Mouse (Mus musculus): Measurements from ENCODE around the gene Tmem94.
"Not testable (repeated sequence)": the region's sequence is repeated elsewhere in the genome, so short reads cannot be mapped to it uniquely, and the experiment has no call there.

Tmem94 gene

DNA sequence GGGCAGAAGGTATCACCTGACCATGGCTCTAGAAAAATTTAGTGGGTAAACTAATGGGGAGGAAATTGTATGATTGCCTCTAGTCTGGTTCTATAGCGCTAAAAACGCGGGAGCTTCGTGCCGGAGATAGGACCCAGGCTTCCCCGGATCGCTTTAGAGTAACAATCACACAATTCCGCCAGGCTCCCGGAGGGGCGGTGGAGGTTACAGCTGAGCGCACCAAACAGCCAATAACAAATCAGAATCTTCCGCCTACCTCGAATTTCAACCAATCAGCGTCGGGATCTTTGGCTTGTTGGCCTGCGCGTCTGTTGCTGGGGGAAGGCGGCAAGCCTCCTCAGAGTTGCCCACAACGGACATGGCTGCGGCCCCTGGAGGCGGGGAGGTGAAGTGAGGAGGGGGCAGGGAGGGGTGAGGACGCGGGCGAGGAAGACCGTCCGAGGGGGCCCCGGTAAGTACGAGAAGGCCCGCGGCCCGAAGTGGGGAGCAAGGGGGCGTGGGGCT is at the start of gene Tmem94:
TSS of gene Tmem94 (plus strand) at position 331 of the 504 bp plus-strand sequence.
- DNase-seq (ENCODE audit: low spot score in 2 of 2): peak; percentile 91 to 99

DNA sequence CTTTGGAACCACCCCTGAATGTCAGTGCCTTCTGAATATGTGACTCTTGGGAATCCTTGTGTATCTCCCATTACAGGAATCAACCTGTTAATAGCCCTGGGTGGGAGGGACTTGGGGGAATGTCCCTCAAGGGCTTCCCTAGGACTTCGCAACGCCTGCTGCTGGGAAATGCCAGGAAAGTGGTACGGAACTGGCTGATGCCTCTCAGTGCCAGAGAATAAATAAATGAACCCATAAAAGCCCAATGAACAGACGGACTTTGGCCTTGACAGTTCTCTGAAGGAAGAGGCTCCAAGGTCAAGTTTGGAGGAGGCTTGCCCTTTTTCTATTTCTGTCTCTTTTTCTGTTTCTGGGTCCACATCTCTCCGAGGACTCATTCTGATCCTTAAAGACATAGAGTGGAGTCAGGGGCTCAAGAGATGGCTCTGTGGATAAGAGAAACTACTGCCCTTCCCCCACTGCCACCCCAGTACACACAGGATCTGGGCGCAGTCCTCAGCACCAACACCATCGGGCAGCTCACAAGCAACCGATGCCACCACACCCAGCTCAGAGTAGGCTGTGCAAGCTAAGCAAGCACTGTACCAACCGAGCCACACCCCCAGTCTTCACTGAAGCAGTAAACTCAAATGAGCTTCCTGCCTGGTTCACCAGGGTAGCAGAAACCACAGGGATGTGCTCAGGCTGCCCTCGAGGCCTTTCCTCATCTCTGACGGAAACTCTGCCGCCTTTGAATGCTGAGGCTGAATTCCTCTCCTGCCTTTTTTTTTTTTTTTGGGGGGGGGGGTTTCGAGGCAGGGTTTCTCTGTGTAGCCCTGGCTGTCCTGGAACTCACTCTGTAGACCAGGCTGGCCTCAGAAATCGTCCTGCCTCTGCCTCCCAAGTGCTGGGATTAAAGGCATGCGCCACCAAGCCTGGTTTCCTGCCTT is 48.6 kb upstream of the Tmem94 start:
- DNase-seq (ENCODE audit: low spot score in 2 of 2): no peak

DNA sequence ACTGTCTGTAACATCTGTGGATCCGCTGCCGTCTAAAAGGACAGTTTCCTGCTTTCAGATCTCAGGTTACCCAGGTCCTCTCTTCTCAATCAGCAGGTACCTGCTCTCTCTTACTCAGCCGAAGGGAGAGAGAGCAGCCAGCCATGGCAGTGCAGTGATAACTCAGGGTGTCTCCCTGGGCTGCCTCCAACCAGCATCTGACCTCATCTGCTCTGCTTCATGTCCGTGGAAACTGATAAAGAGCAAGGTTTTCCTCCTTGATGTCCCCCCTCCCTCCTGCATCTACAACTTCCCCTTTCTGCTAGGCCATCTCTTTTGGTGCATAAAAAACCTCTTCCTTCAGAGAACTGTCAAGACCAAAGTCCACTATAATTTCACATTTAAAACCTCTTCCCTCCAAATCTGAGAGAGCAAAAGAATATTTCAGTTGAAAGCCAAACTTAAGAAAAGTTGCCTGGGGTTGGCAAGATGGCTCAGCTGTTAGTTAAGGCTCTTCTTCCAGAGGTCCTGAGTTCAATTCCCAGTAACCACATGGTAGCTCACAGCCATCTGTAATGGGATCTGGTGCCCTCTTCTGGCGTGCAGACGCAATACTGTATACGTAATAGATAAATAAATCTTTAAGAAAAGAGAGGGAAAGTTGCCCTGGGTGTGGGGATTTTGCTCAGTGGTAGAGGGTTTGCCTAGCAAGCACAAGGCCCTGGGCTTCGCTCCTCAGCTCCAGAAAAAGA is 47.4 kb upstream of the Tmem94 start:
- DNase-seq (ENCODE audit: low spot score in 2 of 2): no peak

DNA sequence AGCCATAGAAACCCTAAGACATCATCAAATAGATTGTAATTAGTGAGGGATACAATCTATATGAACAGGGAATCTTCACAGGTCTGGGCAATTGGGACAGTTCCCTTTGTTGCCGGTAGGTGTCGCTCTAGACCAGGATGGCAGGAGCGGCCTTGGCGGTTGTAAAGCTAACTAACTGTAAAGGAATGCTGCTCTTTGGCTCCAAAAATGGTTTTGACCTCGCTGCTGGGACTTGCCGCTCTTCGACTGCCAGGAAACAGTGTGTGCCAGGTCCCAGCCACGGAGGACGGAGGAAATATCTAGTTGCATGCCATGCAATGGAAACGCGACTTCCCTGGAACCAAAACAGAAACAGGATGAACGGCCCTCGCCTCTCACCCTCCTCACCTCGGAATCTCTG is 42.6 kb upstream of the Tmem94 start:
- DNase-seq (ENCODE audit: low spot score in 2 of 2): peak in 1 of 2 experiments; percentile 87

DNA sequence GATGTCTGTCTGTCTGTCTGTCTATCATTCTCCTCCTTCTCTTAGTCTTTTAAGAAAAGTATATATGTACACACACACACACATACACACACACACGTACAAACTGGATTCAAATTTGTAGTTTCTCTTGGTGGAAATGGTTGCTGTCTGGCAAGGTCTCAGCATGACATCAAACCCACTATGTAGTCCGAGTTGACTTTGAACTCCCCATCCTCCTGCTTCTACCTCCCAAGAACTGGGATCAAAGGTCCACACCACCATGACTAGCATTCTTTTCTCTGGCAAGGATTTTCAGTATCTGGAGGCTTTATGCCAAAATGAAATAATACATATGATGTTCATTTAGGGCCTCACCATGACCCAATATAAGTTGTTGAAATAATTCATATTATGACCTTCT is 42.0 kb upstream of the Tmem94 start:
- DNase-seq (ENCODE audit: low spot score in 2 of 2): no peak

DNA sequence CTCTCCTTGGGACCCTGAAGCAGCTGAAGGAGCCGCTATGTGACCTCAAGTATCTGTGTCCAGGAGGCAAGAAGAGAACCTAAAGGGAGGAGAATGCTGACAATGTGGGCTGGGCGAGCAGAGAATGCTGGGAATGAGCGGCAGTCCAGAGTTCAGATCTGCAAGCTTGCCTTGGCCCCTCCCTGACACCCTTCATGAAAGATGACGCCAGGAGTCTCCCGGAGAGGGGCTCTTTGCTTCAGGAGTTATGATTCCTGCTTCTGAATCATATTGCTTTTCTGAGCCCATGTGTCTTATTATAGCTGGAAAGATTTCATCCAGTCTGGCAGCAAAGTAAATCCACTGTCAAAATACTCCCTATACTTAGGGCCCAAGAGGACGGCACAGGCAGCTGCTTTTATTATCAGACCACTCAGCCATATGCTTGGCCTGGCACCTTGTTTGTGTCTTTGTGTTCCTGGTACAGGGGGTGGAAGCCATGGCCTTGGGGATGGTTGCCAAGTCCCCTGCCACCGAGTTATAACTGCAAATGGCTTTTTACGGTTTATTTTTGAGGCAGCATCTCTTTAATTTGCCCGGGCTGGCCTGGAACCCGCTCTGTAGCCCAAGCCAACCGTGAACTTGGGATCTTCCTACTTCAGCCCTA is 31.1 kb upstream of the Tmem94 start:
- DNase-seq (ENCODE audit: low spot score in 2 of 2): no peak

DNA sequence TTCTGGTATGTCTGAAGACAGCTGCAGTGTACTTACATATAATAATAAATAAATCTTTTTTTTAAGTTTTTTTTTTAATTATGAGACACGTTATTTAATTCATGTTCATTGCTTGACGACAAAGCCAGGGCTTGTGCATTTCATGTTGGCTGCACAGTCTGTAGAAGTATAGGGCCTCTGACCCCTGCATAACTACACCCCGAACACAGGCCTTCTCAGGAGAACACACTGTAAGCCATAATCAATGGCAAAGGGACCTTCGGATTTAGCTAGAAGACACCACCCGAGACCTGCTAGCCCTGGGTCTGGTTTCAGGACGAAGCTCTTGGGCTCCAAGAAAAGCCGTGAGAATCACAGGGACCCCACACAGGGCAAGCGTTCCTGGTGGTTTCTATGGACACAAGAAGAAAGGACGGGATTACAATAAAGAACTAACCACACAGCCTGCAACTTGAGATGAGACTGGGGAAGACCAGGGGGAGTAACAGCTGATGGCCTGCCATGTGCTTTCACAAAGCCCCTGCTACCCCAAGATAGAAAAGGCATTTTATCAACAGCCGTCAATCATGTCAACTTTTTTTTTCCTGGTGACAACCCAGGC is 27.5 kb upstream of the Tmem94 start:
- DNase-seq (ENCODE audit: low spot score in 2 of 2): no peak

DNA sequence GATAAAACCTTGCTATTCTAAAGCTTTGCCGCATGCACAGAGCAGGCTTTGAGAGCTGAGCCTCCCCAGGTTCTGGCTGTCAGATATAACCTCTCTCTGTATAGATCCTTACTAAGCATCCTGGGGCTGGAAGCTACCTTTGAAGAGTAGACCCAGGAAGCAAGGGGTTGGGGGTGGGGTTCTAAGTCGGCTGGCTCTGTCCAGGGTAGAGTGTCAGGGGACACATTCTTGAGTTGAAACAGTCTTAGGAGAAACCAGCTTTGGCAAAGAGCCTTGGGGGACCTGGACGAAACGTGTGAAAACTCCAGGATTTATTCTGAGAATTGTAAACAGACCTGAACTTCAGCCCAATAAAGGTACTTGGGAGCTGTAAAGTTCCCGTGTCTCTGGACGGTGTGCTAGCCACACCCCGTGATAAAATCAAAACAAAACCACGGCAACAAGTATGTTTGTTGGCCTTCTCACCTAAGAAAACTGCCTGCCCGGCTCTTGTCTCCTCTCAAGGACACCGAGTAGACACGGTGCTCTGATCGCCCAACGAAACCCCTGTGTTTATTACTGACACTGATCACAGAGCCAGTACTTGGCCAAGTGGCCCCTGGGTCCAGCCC is 26.9 kb upstream of the Tmem94 start:
- no peak for DNase-seq (ENCODE audit: low spot score in 2 of 2)

DNA sequence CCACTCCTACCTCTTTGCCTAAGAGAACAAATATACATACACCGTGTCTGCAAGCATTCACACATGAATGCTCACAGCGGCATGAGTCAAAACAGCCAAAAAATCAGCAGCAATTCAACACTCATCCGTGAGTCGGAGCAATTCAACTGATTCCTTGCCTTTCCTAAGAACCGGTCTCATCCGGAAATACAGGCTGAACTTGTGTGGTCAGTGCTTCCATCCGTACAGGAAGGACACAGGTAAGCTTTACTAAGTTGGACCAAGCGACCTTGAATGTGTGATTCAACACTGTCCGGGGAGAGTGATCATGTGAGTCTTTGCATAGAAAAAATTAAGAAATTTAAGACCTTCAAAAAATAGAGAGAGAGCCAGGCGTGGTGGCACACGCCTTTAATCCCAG is 24.2 kb upstream of the Tmem94 start:
- no peak for DNase-seq (ENCODE audit: low spot score in 2 of 2)

DNA sequence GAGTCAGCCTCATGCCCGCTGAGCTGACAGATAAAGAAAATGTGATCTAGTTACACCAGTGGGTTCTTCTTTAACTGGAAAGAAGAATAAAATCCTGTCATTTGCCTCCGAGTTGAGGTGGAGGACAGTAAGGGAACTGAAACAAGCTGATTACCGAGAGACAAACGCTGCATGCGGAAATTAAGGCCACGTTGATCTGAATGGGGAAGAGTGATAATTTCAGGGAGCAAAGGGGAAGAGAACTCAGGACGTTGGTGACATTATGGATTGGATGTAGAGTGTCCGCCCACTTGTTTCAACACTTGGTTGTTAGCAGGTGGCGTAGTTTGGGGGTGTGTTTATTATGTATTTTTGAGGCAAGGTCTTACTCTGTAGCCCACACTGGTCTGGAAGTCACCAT is 22.3 kb upstream of the Tmem94 start:
- no peak for DNase-seq (ENCODE audit: low spot score in 2 of 2)

DNA sequence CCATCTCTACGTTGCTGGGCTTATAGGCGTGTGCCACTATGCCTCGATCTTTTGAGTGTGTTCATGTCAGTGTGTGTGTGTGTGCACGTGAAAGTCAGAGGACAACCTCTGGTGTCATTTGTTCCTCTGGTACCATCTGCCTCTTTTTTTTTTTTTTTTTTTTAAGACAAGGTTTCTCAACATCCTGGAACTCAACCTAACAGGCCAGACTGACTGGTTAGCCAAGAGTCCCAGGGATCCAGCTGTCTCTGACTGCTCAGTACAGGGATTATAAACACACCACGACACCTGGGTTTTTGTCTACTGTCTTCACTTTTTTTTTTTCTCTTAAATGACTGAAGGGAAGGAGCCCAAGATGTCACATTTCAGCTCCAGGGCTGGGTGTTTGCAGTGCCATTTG is 20.8 kb upstream of the Tmem94 start:
- DNase-seq (ENCODE audit: low spot score in 2 of 2): no peak

DNA sequence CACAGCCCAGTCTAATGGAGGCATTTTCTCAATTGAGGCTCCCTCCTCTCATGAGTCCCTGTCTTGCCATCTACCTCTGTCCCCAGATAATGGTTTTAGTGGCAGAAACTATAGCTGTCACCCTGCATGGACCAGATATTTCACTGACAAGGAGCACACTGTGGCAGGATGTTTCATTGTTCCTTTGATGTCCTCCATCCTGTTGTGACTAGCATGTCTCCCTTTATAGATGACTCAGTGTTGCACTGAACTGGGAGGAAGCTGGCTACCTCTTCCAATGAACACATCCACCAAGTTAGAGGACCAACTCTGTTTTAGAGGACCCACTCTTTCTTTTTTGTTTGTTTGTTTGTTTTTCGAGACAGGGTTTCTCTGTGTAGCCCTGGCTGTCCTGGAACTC is 19.1 kb upstream of the Tmem94 start:
- no peak for DNase-seq (ENCODE audit: low spot score in 2 of 2)

DNA sequence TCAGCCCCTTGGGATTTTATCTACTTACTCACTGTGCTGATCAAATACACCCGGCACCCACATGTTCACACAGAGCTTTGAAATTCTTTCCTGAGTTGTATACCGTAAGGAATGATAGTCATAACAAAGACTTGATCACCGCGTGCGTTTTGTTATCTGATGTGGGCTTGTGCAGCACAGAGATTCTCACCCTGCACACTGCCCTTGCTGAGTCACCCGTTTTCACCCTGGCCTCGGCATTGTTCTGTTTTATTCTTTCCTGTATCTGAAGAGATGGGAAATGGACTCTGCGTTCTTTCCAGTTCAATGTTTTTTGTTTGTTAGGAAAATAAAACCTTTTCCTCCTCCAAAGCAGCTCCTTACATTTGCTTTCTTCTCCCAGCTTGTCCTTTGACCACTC is 18.5 kb upstream of the Tmem94 start:
- no peak for DNase-seq (ENCODE audit: low spot score in 2 of 2)

DNA sequence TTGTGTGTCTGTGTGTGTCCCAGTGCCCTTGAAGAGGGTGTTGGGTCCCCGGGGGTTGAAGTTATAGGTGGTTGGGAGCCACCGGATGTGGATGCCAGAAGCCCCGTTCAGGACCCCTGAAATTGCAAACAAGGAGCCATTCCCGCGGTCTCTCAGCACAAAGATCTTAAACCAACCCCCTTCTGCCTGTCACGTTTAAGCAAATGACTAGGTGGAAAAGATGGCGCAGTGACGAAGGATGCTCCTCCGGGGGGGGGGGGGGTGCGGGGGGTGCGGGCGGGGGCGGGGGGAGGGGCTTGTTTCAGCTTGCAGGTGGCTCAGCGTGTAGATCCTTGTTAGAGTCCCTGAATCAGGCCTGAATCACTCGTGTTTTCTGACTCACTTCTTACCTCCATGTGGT is 17.9 kb upstream of the Tmem94 start:
- no peak for DNase-seq (ENCODE audit: low spot score in 2 of 2)

DNA sequence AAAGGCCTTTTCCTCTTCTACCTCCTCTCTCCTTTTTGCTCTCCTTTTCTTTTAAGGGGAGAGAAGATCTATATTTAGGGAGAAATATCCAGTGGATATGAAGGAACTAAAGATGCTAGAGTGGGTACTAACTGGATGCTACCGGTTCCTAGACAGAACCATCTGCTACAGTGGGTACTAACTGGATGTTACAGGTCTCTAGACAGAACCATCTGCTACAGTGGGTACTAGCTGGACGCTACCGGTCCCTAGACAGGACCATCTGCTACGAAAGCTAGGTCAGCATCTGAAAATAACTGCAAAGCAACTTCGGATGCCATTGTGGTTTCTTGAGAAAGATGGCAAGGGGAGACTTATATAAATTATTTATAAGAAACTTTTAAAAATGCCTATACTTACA is 15.4 kb upstream of the Tmem94 start:
- DNase-seq (ENCODE audit: low spot score in 2 of 2): no peak

DNA sequence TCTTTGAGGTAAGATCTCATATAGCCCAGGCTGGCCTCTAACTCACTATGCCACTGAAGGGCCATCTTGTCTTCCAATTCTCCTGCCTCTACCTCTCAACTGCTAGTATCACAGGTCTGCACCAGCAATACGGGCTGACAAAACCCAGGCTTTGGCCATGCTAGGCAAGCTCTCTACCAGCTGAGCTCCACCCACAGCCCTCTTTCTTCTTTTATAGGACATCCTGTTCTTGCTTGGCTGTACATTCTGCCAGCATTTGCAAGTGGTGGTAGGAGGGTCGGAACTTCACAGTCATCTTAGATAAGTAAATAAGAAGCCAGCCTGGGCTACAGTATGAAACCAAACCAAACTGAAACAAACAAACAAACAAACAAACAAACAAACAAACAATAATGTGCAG is 13.5 kb upstream of the Tmem94 start:
- no peak for DNase-seq (ENCODE audit: low spot score in 2 of 2)

DNA sequence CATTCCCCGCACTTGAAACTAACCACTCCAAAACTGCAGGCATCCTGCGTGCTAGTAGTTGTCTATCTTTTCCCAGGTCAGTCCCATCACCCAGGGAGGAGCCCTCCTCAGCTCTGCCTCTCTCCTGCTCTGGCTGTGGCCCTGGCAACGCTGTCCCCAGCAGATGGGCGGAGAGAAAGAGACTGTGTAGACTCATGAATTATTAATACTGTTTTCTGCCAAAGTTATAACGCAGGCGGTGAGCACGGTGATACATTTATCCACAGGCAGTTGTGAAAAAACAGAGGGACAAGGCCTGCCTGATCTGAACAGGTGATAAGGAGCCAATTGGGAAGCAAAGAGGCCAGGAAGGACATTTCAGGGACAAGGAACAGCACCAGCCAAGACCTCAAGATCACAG is 12.6 kb upstream of the Tmem94 start:
- no peak for DNase-seq (ENCODE audit: low spot score in 2 of 2)

DNA sequence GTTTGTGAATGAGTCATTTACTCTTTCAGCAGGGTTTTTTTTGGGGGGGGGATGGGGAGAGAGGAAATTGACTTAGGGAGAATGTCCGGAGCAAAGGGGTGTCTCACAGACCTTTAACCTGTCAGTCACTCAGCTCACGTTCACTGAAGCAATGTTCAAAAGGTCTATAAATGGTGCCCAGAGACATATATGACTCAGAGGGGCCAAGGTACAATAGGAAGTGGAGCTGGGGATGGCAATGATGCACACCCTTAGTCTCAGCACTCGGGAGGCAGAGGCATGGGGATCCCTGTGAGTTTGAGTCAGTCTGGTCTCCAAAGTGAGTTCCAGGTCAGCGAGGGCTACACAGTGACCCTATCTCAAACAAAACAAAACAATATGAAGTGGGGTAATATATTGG is 11.7 kb upstream of the Tmem94 start:
- DNase-seq (ENCODE audit: low spot score in 2 of 2): no peak

DNA sequence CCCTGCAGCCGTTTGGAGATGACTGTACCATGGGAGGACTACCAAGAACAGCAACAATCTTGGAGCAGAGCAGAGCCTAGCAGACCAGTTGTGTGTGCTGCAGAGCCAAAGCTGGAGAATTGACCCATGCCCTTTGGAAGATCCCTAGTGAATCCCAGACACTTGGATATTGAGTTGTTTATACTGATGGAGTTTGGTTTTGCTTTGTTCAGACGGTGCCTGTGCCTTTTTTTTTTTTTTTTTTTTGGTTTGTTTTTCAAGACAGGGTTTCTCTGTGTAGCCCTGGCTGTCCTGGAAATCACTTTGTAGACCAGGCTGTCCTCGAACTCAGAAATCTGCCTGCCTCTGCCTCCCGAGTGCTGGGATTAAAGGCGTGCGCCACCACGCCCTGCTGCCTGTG is 3.1 kb upstream of the Tmem94 start:
- not testable (repeated sequence) for DNase-seq (ENCODE audit: low spot score in 2 of 2)

DNA sequence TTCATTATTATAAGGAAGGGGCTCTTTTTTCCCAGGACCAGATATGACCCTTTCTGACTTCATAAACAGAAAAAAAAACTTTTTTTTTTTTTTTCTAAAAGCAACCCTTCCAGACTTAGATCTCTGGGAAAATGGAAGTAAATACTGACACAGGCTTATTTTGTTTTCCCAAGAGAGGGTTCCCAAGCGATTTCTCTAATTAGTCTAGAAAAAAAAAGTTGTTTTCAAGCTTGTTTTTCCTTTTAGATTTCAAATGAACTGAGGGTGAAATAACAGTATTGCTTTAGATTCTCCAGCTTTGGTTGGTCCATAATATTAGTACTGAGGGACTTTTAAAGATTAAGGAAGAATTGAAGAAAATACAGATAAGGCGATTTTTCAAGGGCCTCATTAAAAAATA is 535 bp upstream of the Tmem94 start:
- DNase-seq (ENCODE audit: low spot score in 2 of 2): no peak

DNA sequence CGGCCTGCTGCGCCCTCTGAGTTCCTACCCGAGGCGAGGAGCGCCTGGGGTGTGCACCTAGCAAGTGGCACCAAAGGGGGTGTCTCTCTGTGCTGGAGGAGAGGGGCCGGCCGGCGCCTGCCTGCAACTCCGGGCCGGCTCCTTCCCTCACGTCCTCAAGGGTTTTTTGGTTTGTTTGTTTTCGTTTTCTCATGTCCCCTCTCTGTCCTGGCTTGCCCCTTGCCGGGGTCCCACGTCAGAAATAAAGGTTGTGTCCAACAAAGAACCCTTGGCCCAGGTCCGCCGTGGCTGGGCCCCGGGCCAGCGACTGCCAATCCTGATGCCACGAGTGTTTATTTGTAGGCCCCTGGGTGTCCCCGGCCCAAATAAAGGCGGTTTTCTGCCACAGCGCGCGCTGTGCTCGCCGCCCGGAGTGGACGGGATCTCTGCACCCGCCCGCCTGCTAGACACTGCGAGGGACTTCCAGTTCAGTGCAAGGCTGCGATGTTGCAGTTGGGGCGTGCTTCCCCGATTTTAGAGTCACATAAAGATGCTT is 441 bp downstream of the Tmem94 start:
- peak in 1 of 2 experiments; percentile 42 for DNase-seq (ENCODE audit: low spot score in 2 of 2)
